Mouse (Mus musculus) MEL (cell line): ENCODE data around the gene Thumpd2. TPM values are rescaled to one million over a fixed set of nuclear protein-coding genes. Genes with fewer than 3 reads are reported as not detected.

Experiments
- DNase-seq: peaks from one replicate; pipeline ENCODE4 v3.0.0; 2011; ENCODE audit warnings: low read depth, low spot score
- H3K27ac ChIP-seq: 2 replicates; pipeline ENCODE4 v1.5.1; 2012; ENCODE audit warnings: low read depth, mild to moderate bottlenecking, control low read depth, low read length, moderate library complexity; ENCODE audit not compliant: control insufficient read depth
- H3K27me3 ChIP-seq, 2 experiments: fragments of 150-350 bp in 1 of 2; sonication (generic) in 1 of 2; 2 replicates each; pipeline ENCODE4 v1.6.1; 2012; ENCODE audit warnings: low read length in 2 of 2, mild to moderate bottlenecking in 2 of 2, improper control_type of control experiment in 1 of 2, moderate library complexity in 1 of 2; ENCODE audit not compliant: insufficient read depth in 2 of 2, control insufficient read depth in 1 of 2
- H3K36me3 ChIP-seq, 2 experiments: 2 replicates each; pipeline ENCODE4 v1.6.1; 2012 to 2014; ENCODE audit warnings: low read length in 2 of 2, improper control_type of control experiment in 1 of 2, inconsistent platforms in 1 of 2, mild to moderate bottlenecking in 1 of 2; ENCODE audit not compliant: insufficient read depth in 2 of 2, control insufficient read depth in 1 of 2
- H3K4me1 ChIP-seq, 2 experiments: fragments of 150-350 bp in 1 of 2; sonication (generic) in 1 of 2; 2 replicates each; pipeline ENCODE4 v1.6.1; 2012; ENCODE audit warnings: low read length in 2 of 2, improper control_type of control experiment in 1 of 2, mild to moderate bottlenecking in 1 of 2; ENCODE audit not compliant: insufficient read depth in 2 of 2, control insufficient read depth in 1 of 2
- H3K4me3 ChIP-seq, 2 experiments: fragments of 150-350 bp in 1 of 2; sonication (generic) in 1 of 2; 2 replicates each; pipeline ENCODE4 v1.5.1; 2012; ENCODE audit warnings: low read depth in 2 of 2, low read length in 2 of 2, mild to moderate bottlenecking in 2 of 2, moderate library complexity in 2 of 2, control low read depth in 1 of 2, improper control_type of control experiment in 1 of 2; ENCODE audit not compliant: control insufficient read depth in 1 of 2, insufficient read depth in 1 of 2
- H3K79me2 ChIP-seq: 2 replicates; pipeline ENCODE4 v1.6.1; 2012; ENCODE audit warnings: mild to moderate bottlenecking, low read length, moderate library complexity; ENCODE audit not compliant: control insufficient read depth, poor library complexity, insufficient read depth
- H3K9ac ChIP-seq: 2 replicates; pipeline ENCODE4 v1.6.1; 2012; ENCODE audit warnings: low read depth, mild to moderate bottlenecking, control low read depth, low read length, moderate library complexity; ENCODE audit not compliant: control insufficient read depth, poor library complexity, severe bottlenecking
- H3K9me3 ChIP-seq: fragments of 150-350 bp; sonication (generic); replicated peaks from 2 replicates; pipeline ENCODE4 v1.6.1; 2012; ENCODE audit warnings: mild to moderate bottlenecking, low read length, improper control_type of control experiment, moderate library complexity; ENCODE audit not compliant: insufficient read depth
- BHLHE40 ChIP-seq: IDR thresholded peaks from 2 replicates; pipeline ENCODE4 v1.6.1; 2012; ENCODE audit warnings: low read depth, mild to moderate bottlenecking, inconsistent platforms, low read length, improper control_type of control experiment, borderline replicate concordance
- CHD1 ChIP-seq: IDR thresholded peaks from 2 replicates; pipeline ENCODE4 v1.6.1; 2012; ENCODE audit warnings: low read depth, mild to moderate bottlenecking, inconsistent platforms, low read length, improper control_type of control experiment
- CHD2 ChIP-seq: IDR thresholded peaks from 2 replicates; pipeline ENCODE4 v1.6.1; 2011; ENCODE audit warnings: low read length, improper control_type of control experiment
- CTCF ChIP-seq, 3 experiments: IDR thresholded peaks in 2 of 3; conservative IDR thresholded peaks in 1 of 3; 2 replicates each; pipeline ENCODE4 v1.5.1; 2011 to 2012; ENCODE audit warnings: low read length in 3 of 3, low read depth in 2 of 3, mild to moderate bottlenecking in 2 of 3, improper control_type of control experiment in 1 of 3, inconsistent platforms in 1 of 3, mixed read lengths in 1 of 3, moderate library complexity in 1 of 3; ENCODE audit not compliant: control insufficient read depth in 1 of 3, insufficient read depth in 1 of 3, poor library complexity in 1 of 3, severe bottlenecking in 1 of 3
- E2F4 ChIP-seq: IDR thresholded peaks from 2 replicates; pipeline ENCODE4 v1.6.1; 2011; ENCODE audit warnings: low read depth, low read length, improper control_type of control experiment, borderline replicate concordance
- EP300 ChIP-seq, 2 experiments: IDR thresholded peaks; 2 replicates each; pipeline ENCODE4 v1.6.1; 2011; ENCODE audit warnings: improper control_type of control experiment in 2 of 2, low read length in 2 of 2, low read depth in 1 of 2, mild to moderate bottlenecking in 1 of 2
- ETS1 ChIP-seq: IDR thresholded peaks from 2 replicates; pipeline ENCODE4 v1.6.1; 2012; ENCODE audit warnings: low read depth, mild to moderate bottlenecking, inconsistent platforms, low read length, improper control_type of control experiment, moderate library complexity
- GABPA ChIP-seq: IDR thresholded peaks from 2 replicates; pipeline ENCODE4 v1.6.1; 2012; ENCODE audit warnings: low read depth, mild to moderate bottlenecking, inconsistent platforms, low read length, improper control_type of control experiment, moderate library complexity
- GATA1 ChIP-seq: IDR thresholded peaks from 2 replicates; pipeline ENCODE4 v1.6.1; 2011; ENCODE audit warnings: low read depth, low read length, improper control_type of control experiment
- HCFC1 ChIP-seq: IDR thresholded peaks from 2 replicates; pipeline ENCODE4 v1.6.1; 2012; ENCODE audit warnings: low read depth, mild to moderate bottlenecking, inconsistent platforms, low read length, improper control_type of control experiment, moderate library complexity
- JUND ChIP-seq: IDR thresholded peaks from 2 replicates; pipeline ENCODE4 v1.6.1; 2011; ENCODE audit warnings: low read depth, mild to moderate bottlenecking, improper control_type of control experiment, low read length
- KAT2A ChIP-seq: conservative IDR thresholded peaks from 2 replicates; pipeline ENCODE4 v1.6.1; 2012; ENCODE audit warnings: low read depth, low read length, improper control_type of control experiment, inconsistent platforms
- MAFK ChIP-seq: IDR thresholded peaks from 2 replicates; pipeline ENCODE4 v1.6.1; 2011; ENCODE audit warnings: low read depth, mild to moderate bottlenecking, low read length, improper control_type of control experiment, borderline replicate concordance
- MAX ChIP-seq: IDR thresholded peaks from 2 replicates; pipeline ENCODE4 v1.6.1; 2011; ENCODE audit warnings: low read length, improper control_type of control experiment
- MAZ ChIP-seq: IDR thresholded peaks from 2 replicates; pipeline ENCODE4 v1.6.1; 2012; ENCODE audit warnings: low read depth, mild to moderate bottlenecking, inconsistent platforms, low read length, improper control_type of control experiment
- MXI1 ChIP-seq: IDR thresholded peaks from 2 replicates; pipeline ENCODE4 v1.6.1; 2011; ENCODE audit warnings: mild to moderate bottlenecking, low read depth, low read length, improper control_type of control experiment
- MYC ChIP-seq: IDR thresholded peaks from 2 replicates; pipeline ENCODE4 v1.6.1; 2011; ENCODE audit warnings: low read depth, mild to moderate bottlenecking, low read length, improper control_type of control experiment, moderate library complexity
- NELFE ChIP-seq: IDR thresholded peaks from 2 replicates; pipeline ENCODE4 v1.6.1; 2011; ENCODE audit warnings: low read depth, low read length, improper control_type of control experiment
- NRF1 ChIP-seq: IDR thresholded peaks from 2 replicates; pipeline ENCODE4 v1.6.1; 2014; ENCODE audit warnings: low read depth, mild to moderate bottlenecking, inconsistent platforms, low read length, improper control_type of control experiment, moderate library complexity; ENCODE audit not compliant: poor library complexity, insufficient read depth, severe bottlenecking
- POLR2A ChIP-seq, 2 experiments: IDR thresholded peaks; 2 replicates each; pipeline ENCODE4 v1.6.1; 2011 to 2012; ENCODE audit warnings: low read length in 2 of 2, mild to moderate bottlenecking in 2 of 2, control low read depth in 1 of 2, improper control_type of control experiment in 1 of 2, low read depth in 1 of 2, moderate library complexity in 1 of 2; ENCODE audit not compliant: control insufficient read depth in 1 of 2, insufficient read depth in 1 of 2, poor library complexity in 1 of 2
- POLR2AphosphoS2 ChIP-seq: IDR thresholded peaks from 2 replicates; pipeline ENCODE4 v1.6.1; 2011; ENCODE audit warnings: low read length, improper control_type of control experiment
- POLR2AphosphoS5 ChIP-seq: IDR thresholded peaks from 2 replicates; pipeline ENCODE4 v1.6.1; 2012; ENCODE audit warnings: low read depth, borderline replicate concordance, mild to moderate bottlenecking, inconsistent platforms, low read length, moderate library complexity, mixed read lengths
- RAD21 ChIP-seq: IDR thresholded peaks from 2 replicates; pipeline ENCODE4 v1.6.1; 2011; ENCODE audit warnings: mild to moderate bottlenecking, low read depth, low read length, improper control_type of control experiment
- RCOR1 ChIP-seq: IDR thresholded peaks from 2 replicates; pipeline ENCODE4 v1.6.1; 2012; ENCODE audit warnings: low read depth, mild to moderate bottlenecking, inconsistent platforms, low read length, improper control_type of control experiment
- SIN3A ChIP-seq: IDR thresholded peaks from 2 replicates; pipeline ENCODE4 v1.6.1; 2012; ENCODE audit warnings: low read length, improper control_type of control experiment, inconsistent platforms
- SMC3 ChIP-seq: IDR thresholded peaks from 2 replicates; pipeline ENCODE4 v1.6.1; 2011; ENCODE audit warnings: low read depth, low read length, improper control_type of control experiment
- TAL1 ChIP-seq: IDR thresholded peaks from 2 replicates; pipeline ENCODE4 v1.6.1; 2012; ENCODE audit warnings: mild to moderate bottlenecking, inconsistent platforms, low read length, moderate library complexity, mixed read lengths
- TBP ChIP-seq: IDR thresholded peaks from 2 replicates; pipeline ENCODE4 v1.8.0; 2011; ENCODE audit warnings: low read depth, low read length, improper control_type of control experiment
- TCF12 ChIP-seq: IDR thresholded peaks from 2 replicates; pipeline ENCODE4 v1.6.1; 2014; ENCODE audit warnings: low read depth, mild to moderate bottlenecking, inconsistent platforms, low read length, improper control_type of control experiment, moderate library complexity
- UBTF ChIP-seq: IDR thresholded peaks from 2 replicates; pipeline ENCODE4 v1.6.1; 2012; ENCODE audit warnings: low read depth, mild to moderate bottlenecking, inconsistent platforms, low read length, improper control_type of control experiment, moderate library complexity, borderline replicate concordance; ENCODE audit not compliant: insufficient read depth
- USF1 ChIP-seq: IDR thresholded peaks from 2 replicates; pipeline ENCODE4 v1.6.1; 2014; ENCODE audit warnings: low read depth, mild to moderate bottlenecking, inconsistent platforms, low read length, improper control_type of control experiment, moderate library complexity
- USF2 ChIP-seq, 2 experiments: IDR thresholded peaks; 2 replicates each; pipeline ENCODE4 v1.6.1; 2011 to 2012; ENCODE audit warnings: improper control_type of control experiment in 2 of 2, low read length in 2 of 2, borderline replicate concordance in 1 of 2, inconsistent platforms in 1 of 2, low read depth in 1 of 2, mild to moderate bottlenecking in 1 of 2; ENCODE audit not compliant: insufficient read depth in 1 of 2
- ZKSCAN1 ChIP-seq: IDR thresholded peaks from 2 replicates; pipeline ENCODE4 v1.6.1; 2012; ENCODE audit warnings: low read depth, mild to moderate bottlenecking, inconsistent platforms, low read length, improper control_type of control experiment, moderate library complexity
- ZMIZ1 ChIP-seq: IDR thresholded peaks from 2 replicates; pipeline ENCODE4 v1.6.1; 2012; ENCODE audit warnings: low read depth, mild to moderate bottlenecking, inconsistent platforms, low read length, improper control_type of control experiment, moderate library complexity
- ZNF384 ChIP-seq: IDR thresholded peaks from 2 replicates; pipeline ENCODE4 v1.6.1; 2012; ENCODE audit warnings: low read depth, mild to moderate bottlenecking, inconsistent platforms, low read length, improper control_type of control experiment
- polyA plus RNA-seq, 2 experiments: library from polyadenylated mRNA; stranded (reverse) in 1 of 2; unstranded in 1 of 2; fragments of >175 nt in 1 of 2; fragments of >200 nt in 1 of 2; gene quantifications; 2 replicates each; pipeline versions ENCODE4 v1.2.1 to v1.2.4; 2012; ENCODE audit warnings: low replicate concordance in 2 of 2, low read depth in 1 of 2; ENCODE audit not compliant: insufficient read length in 2 of 2, insufficient read depth in 1 of 2, missing spikeins in 1 of 2
- total RNA-seq: library from RNA; depleted of rRNA; stranded (reverse); fragments of 300-350 nt; gene quantifications from 2 replicates; pipeline ENCODE4 v1.2.3, GENCODE M21; 2012

The Thumpd2 gene
- total and polyA plus RNA-seq, 3 experiments = 15.1 to 15.5 TPM; not detected in 1

DNA sequence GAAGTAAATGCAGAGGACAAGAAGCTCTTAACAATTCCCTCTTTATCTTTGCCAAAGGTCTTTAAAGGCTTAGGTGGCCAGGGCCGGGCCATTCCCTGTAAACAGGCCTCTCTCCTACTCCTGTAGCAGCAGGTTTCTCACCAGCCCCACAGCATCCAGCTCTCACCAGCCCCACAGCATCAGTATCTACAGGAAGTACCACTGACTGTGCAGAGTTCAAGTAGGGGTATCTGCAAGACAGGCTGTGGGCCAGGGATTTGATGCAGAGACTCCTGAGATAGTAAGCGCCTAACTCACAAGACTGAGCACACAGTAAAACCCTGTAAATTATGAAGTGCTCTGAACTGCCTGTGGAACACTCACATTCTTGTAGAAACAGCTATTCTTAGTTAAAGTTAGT, 31.9 kb downstream of the Thumpd2 start (continued):
- TF ChIP-seq GATA1 (peak; percentile 33; the same call in 1 of the 2 replicates), SMC3 (no peak), CTCF (IDR thresholded peaks at IDR 0.05 in 2 of 3, conservative IDR thresholded peaks at IDR 0.05 in 1 of 3; ENCODE audit: control insufficient read depth in 1 of 3, insufficient read depth in 1 of 3, low read depth in 2 of 3, low read length in 3 of 3, poor library complexity in 1 of 3, severe bottlenecking in 1 of 3) (no peak), ZKSCAN1 (no peak), BHLHE40 (no peak), TAL1 (no peak), EP300 (IDR thresholded peaks at IDR 0.05; ENCODE audit: low read depth in 1 of 2, low read length in 2 of 2) (peak in 1 of 2 experiments; percentile 60; a peak in 2 of 4 replicates), ZMIZ1 (no peak), ZNF384 (no peak)

DNA sequence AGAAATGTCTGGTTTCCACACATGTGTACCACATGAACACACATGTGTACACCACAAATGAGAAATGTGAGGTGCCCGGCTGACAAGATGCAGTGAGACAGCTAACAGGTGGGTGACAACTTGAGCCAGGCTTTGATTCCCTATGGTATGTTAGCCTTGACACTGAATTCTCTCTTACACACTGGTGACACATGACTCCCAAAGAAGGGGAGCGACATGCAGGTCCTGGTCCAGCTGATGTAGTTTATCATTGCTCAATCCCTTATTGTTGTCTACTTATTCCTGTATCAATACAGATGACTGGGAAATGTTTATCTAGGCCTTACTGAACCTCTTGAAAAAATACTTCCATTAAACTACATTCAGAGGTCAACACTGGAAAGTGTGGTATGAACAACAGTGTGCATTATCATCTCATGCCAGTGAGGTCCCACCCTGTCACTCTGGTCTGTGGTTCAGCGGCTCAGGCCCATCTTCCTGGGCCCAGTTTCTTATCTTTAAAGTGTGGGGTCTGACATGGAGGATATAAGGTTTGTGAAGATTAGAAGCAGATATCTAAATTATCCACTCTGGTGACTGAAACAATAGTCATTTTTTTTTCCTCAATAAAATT, 32.9 kb downstream of the Thumpd2 start:
- no peak overlapping the region for H3K4me3 ChIP-seq
- peaks cover 21 to 23% of the 10 kb centered on the region in 2 experiments for H3K4me1 ChIP-seq
- H3K36me3 ChIP-seq = peaks cover 15 to 36% of the 10 kb centered on the region in 2 experiments
- no peaks in the 10 kb centered on the region for H3K79me2 ChIP-seq
- H3K9me3 ChIP-seq = no peaks in the 10 kb centered on the region
- no peak overlapping the region for H3K9ac ChIP-seq
- peak; percentile 75 for DNase-seq
- H3K27me3 ChIP-seq = no peaks in the 10 kb centered on the region
- peak overlapping the region; percentile 72 for H3K27ac ChIP-seq
- peak; percentile 13; the same call in 1 of the 2 replicates for TF ChIP-seq CHD2
- no peak for TF ChIP-seq SMC3
- no peak for TF ChIP-seq POLR2AphosphoS5
- TF ChIP-seq MAX = no peak
- no peak for TF ChIP-seq NRF1
- TF ChIP-seq SIN3A = peak; percentile 85
- no peak for TF ChIP-seq UBTF
- peak; percentile 88 for TF ChIP-seq ETS1
- TF ChIP-seq KAT2A = no peak
- TF ChIP-seq TBP = no peak
- TF ChIP-seq JUND = 0 out of 2 replicates have a peak, but pooled peaks have one; percentile 28
- TF ChIP-seq POLR2AphosphoS2 = peak; percentile 47; the same call in 1 of the 2 replicates
- TF ChIP-seq CHD1 = no peak
- TF ChIP-seq MXI1 = peak; percentile 44
- peak; percentile 42; the same call in 1 of the 2 replicates for TF ChIP-seq MYC
- no peak for TF ChIP-seq GABPA
- TF ChIP-seq BHLHE40 = peak; percentile 82; the same call in 1 of the 2 replicates
- no peak for TF ChIP-seq ZKSCAN1
- TF ChIP-seq NELFE = no peak
- no peak for TF ChIP-seq USF1
- peak; percentile 90 for TF ChIP-seq RCOR1
- TF ChIP-seq EP300 (IDR thresholded peaks at IDR 0.05; ENCODE audit: low read depth in 1 of 2, low read length in 2 of 2) = peak; percentile 97 to 99
- no peak for TF ChIP-seq RAD21
- peak; percentile 100 for TF ChIP-seq TCF12
- TF ChIP-seq USF2 (IDR thresholded peaks at IDR 0.05; ENCODE audit: borderline replicate concordance in 1 of 2, insufficient read depth in 1 of 2, low read depth in 1 of 2, low read length in 2 of 2) = no peak
- peak; percentile 85 for TF ChIP-seq MAFK
- TF ChIP-seq E2F4 = no peak
- peak; percentile 27; the same call in 1 of the 2 replicates for TF ChIP-seq HCFC1
- no peak for TF ChIP-seq POLR2A (IDR thresholded peaks at IDR 0.05; ENCODE audit: control insufficient read depth in 1 of 2, insufficient read depth in 1 of 2, low read depth in 1 of 2, low read length in 2 of 2, poor library complexity in 1 of 2)
- TF ChIP-seq MAZ = peak; percentile 78
